Mouse (Mus musculus) gastrocnemius, postnatal 4 days (tissue): ENCODE results near the gene Snx21. TPM values are rescaled to one million over a fixed set of nuclear protein-coding genes. Genes with fewer than 3 reads are reported as not detected.

Experiments used
- DNase-seq, 2 experiments: peaks; one replicate each; pipeline ENCODE4 v3.0.0; 2021 to 2022; ENCODE audit warnings: low spot score in 2 of 2, mixed read lengths in 2 of 2
- long read RNA-seq, 2 experiments: library from polyadenylated mRNA; stranded (forward); transcript quantifications; one replicate each; pipeline ENCODE4 v2.0.0; 2021
- total RNA-seq, 2 experiments: library from RNA; stranded (reverse); gene quantifications; 2 replicates each; pipeline ENCODE4 v1.2.3; 2021

The Snx21 gene
- total RNA-seq: 10 to 100 TPM; 23.4 to 24.6 TPM
- long read RNA-seq, experiment 1, transcript Snx21-204 (3 exons, 1,825 nt): minor isoform, 18 of 52 reads
- long read RNA-seq, experiment 1, transcript Snx21-201 (3 exons, 2,590 nt): major isoform, 21 of 52 reads
- long read RNA-seq, experiment 1, partial matches to known transcripts: 6 of 52 reads
- long read RNA-seq, experiment 1, other reads (novel, unspliced or antisense): 6 of 52 reads
- long read RNA-seq, experiment 2, transcript Snx21-204 (3 exons, 1,825 nt): minor isoform, 18 of 56 reads
- long read RNA-seq, experiment 2, transcript Snx21-201 (3 exons, 2,590 nt): major isoform, 24 of 56 reads
- long read RNA-seq, experiment 2, partial matches to known transcripts: 3 of 56 reads
- long read RNA-seq, experiment 2, other reads (novel, unspliced or antisense): 11 of 56 reads

GRCm38 (mm10) chr2:164785481-164786387 lies at the start of gene Snx21:
Snx21 (plus strand) TSS chr2:164785823.
- DNase-seq: peak; percentile 77 to 85

- DNase-seq: no peak
Measured at GRCm38 (mm10) chr2:164737377-164738090, 48.1 kb upstream of the Snx21 start.

- DNase-seq: no peak
Measured at GRCm38 (mm10) chr2:164739876-164740275, 45.7 kb upstream of the Snx21 start.

GRCm38 (mm10) chr2:164744987-164745386 lies 40.6 kb upstream of the Snx21 start:
- no peak for DNase-seq

- peak; percentile 94 for DNase-seq
Measured at GRCm38 (mm10) chr2:164745843-164746479, 39.7 kb upstream of the Snx21 start, which contains the start of the genes Wfdc3 and Dnttip1. Wfdc3 (minus strand) TSS chr2:164745931. Dnttip1 (plus strand) TSS chr2:164745983.

GRCm38 (mm10) chr2:164746693-164747092 lies 38.9 kb upstream of the Snx21 start:
- no peak for DNase-seq

GRCm38 (mm10) chr2:164748191-164748590 lies 37.4 kb upstream of the Snx21 start:
- no peak for DNase-seq

GRCm38 (mm10) chr2:164748991-164749390 lies 36.6 kb upstream of the Snx21 start:
- no peak for DNase-seq

- DNase-seq: no peak
Measured at GRCm38 (mm10) chr2:164752454-164752853, 33.2 kb upstream of the Snx21 start.

GRCm38 (mm10) chr2:164754105-164754504 lies 31.5 kb upstream of the Snx21 start:
- no peak for DNase-seq

- DNase-seq: no peak
Measured at GRCm38 (mm10) chr2:164754800-164755199, 30.8 kb upstream of the Snx21 start.

GRCm38 (mm10) chr2:164757841-164758240 lies 27.8 kb upstream of the Snx21 start:
- no peak for DNase-seq

GRCm38 (mm10) chr2:164758692-164759091 lies 26.9 kb upstream of the Snx21 start:
- DNase-seq: no peak

GRCm38 (mm10) chr2:164760059-164760833 lies 25.4 kb upstream of the Snx21 start:
- DNase-seq: no peak

GRCm38 (mm10) chr2:164761502-164761901 lies 24.1 kb upstream of the Snx21 start:
- no peak for DNase-seq

GRCm38 (mm10) chr2:164761971-164762370 lies 23.7 kb upstream of the Snx21 start:
- no peak for DNase-seq

GRCm38 (mm10) chr2:164762593-164762992 lies 23.0 kb upstream of the Snx21 start:
- no peak for DNase-seq

GRCm38 (mm10) chr2:164765841-164766240 lies 19.8 kb upstream of the Snx21 start:
- DNase-seq: no peak

GRCm38 (mm10) chr2:164767812-164768540 lies 17.6 kb upstream of the Snx21 start:
- DNase-seq: no peak
